Mouse (Mus musculus) gastrocnemius, adult 8-10 months (tissue): ENCODE measurements around the gene Gm49369. TPM values are rescaled to one million over a fixed set of nuclear protein-coding genes. Genes with fewer than 3 reads are reported as not detected.
A peak's percentile ranks its signal among the peaks of the same experiment; 100 is the strongest.

ENCODE experiments used
- DNase-seq, 2 experiments: peaks; one replicate each; pipeline ENCODE4 v3.0.0; 2022; ENCODE audit warnings: low spot score in 2 of 2
- total RNA-seq, 4 experiments: library from RNA; stranded (reverse); gene quantifications; 2 replicates each; pipeline ENCODE4 v1.2.4; 2022

Gm49369 gene
- total RNA-seq, 4 experiments from 2014 or later: 1.7 to 8.5 (median 4.8) TPM

GRCm38 (mm10) chr7:142394261-142395190, 12.1 kb upstream of the Gm49369 start:
- DNase-seq: no peak

- DNase-seq: no peak
Observed at GRCm38 (mm10) chr7:142393191-142393590, 10.7 kb upstream of the Gm49369 start.

GRCm38 (mm10) chr7:142391609-142392008, 9.1 kb upstream of the Gm49369 start:
- DNase-seq: no peak

- DNase-seq: no peak
Observed at GRCm38 (mm10) chr7:142391108-142391507, 8.6 kb upstream of the Gm49369 start.

- DNase-seq: no peak
Observed at GRCm38 (mm10) chr7:142389961-142390650, 7.6 kb upstream of the Gm49369 start.

GRCm38 (mm10) chr7:142388740-142389139, 6.3 kb upstream of the Gm49369 start:
- no peak for DNase-seq

GRCm38 (mm10) chr7:142388198-142388597, 5.7 kb upstream of the Gm49369 start:
- no peak for DNase-seq

GRCm38 (mm10) chr7:142387419-142388148, 5.1 kb upstream of the Gm49369 start, which contains the start of gene Ctsd:
TSS of gene Ctsd (minus strand) at chr7:142388038.
- peak; percentile 97 to 98 for DNase-seq

GRCm38 (mm10) chr7:142386621-142387201, 4.2 kb upstream of the Gm49369 start:
- DNase-seq: peak in 1 of 2 experiments; percentile 26

- DNase-seq: no peak
Observed at GRCm38 (mm10) chr7:142385742-142386403, 3.4 kb upstream of the Gm49369 start.

- DNase-seq: peak; percentile 33 to 60
Observed at GRCm38 (mm10) chr7:142384306-142384705, 1.8 kb upstream of the Gm49369 start.

- DNase-seq: no peak
Observed at GRCm38 (mm10) chr7:142381175-142381574, 1.3 kb downstream of the Gm49369 start.

GRCm38 (mm10) chr7:142379186-142379585, 3.3 kb downstream of the Gm49369 start:
- no peak for DNase-seq

GRCm38 (mm10) chr7:142377233-142377925, 5.1 kb downstream of the Gm49369 start:
- no peak for DNase-seq

GRCm38 (mm10) chr7:142376096-142376495, 6.4 kb downstream of the Gm49369 start:
- no peak for DNase-seq

- peak; percentile 34 to 57 for DNase-seq
Observed at GRCm38 (mm10) chr7:142375261-142375724, 7.2 kb downstream of the Gm49369 start.

GRCm38 (mm10) chr7:142374413-142375015, 8.0 kb downstream of the Gm49369 start:
- DNase-seq: peak; percentile 70 to 72

GRCm38 (mm10) chr7:142373641-142374412, 8.6 kb downstream of the Gm49369 start, which contains the start of gene Ifitm10:
TSS of gene Ifitm10 (minus strand) at chr7:142373753.
- no peak for DNase-seq

- DNase-seq: no peak
Observed at GRCm38 (mm10) chr7:142373039-142373438, 9.4 kb downstream of the Gm49369 start.
